Mouse (Mus musculus) MEL (cell line): ENCODE results near the gene Nipsnap2.

Source experiments
- CTCF ChIP-seq, 3 experiments: IDR thresholded peaks in 2 of 3; conservative IDR thresholded peaks in 1 of 3; 2 replicates each; pipeline ENCODE4 v1.5.1; 2011 to 2012; ENCODE audit warnings: low read length in 3 of 3, low read depth in 2 of 3, mild to moderate bottlenecking in 2 of 3, improper control_type of control experiment in 1 of 3, inconsistent platforms in 1 of 3, mixed read lengths in 1 of 3, moderate library complexity in 1 of 3; ENCODE audit not compliant: control insufficient read depth in 1 of 3, insufficient read depth in 1 of 3, poor library complexity in 1 of 3, severe bottlenecking in 1 of 3
- MAX ChIP-seq: IDR thresholded peaks from 2 replicates; pipeline ENCODE4 v1.6.1; 2011; ENCODE audit warnings: low read length, improper control_type of control experiment
- MEF2A ChIP-seq: IDR thresholded peaks from 2 replicates; pipeline ENCODE4 v1.6.1; 2014; ENCODE audit warnings: low read depth, mild to moderate bottlenecking, inconsistent platforms, low read length, improper control_type of control experiment; ENCODE audit not compliant: poor library complexity, insufficient replicate concordance, severe bottlenecking; ENCODE audit errors: extremely low read depth
- MYC ChIP-seq: IDR thresholded peaks from 2 replicates; pipeline ENCODE4 v1.6.1; 2011; ENCODE audit warnings: low read depth, mild to moderate bottlenecking, low read length, improper control_type of control experiment, moderate library complexity
- RCOR1 ChIP-seq: IDR thresholded peaks from 2 replicates; pipeline ENCODE4 v1.6.1; 2012; ENCODE audit warnings: low read depth, mild to moderate bottlenecking, inconsistent platforms, low read length, improper control_type of control experiment
- SMC3 ChIP-seq: IDR thresholded peaks from 2 replicates; pipeline ENCODE4 v1.6.1; 2011; ENCODE audit warnings: low read depth, low read length, improper control_type of control experiment

DNA sequence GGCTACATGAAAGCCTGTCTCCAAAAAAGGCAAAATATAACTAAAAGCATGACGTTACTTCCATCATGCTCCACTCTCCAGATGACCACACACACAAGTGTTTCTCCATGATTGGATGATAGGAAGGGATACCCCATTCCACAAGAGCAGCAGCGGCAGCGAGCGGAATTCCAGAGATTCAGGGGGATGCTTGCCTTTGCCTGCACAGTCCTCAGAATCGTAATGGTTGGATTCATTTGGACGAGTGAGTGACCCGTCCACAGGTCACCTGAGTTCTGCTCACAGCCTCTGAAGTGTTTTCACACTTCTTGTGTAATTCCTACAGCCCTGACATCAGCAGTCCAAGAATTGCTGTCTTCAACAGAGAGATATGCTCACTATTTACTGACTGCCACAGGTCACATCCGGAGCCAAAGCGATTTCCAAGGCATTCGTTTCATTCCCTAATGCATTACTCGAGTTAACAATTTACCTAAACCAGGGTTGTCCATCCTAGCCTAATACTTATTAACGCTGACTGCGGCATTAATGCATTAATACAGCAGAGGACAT, 35.1 kb downstream of the Nipsnap2 start:
- TF ChIP-seq RCOR1, result no peak
- TF ChIP-seq MYC, result no peak
- TF ChIP-seq CTCF (IDR thresholded peaks at IDR 0.05 in 2 of 3, conservative IDR thresholded peaks at IDR 0.05 in 1 of 3; ENCODE audit: control insufficient read depth in 1 of 3, insufficient read depth in 1 of 3, low read depth in 2 of 3, low read length in 3 of 3, poor library complexity in 1 of 3, severe bottlenecking in 1 of 3), result no peak
- TF ChIP-seq SMC3, result no peak
- TF ChIP-seq MAX, result no peak
- TF ChIP-seq MEF2A, result no peak
